Mouse (Mus musculus) limb, embryonic 15.5 days (tissue): ENCODE results near the gene Wdr66. TPM values are rescaled to one million over a fixed set of nuclear protein-coding genes. Genes with fewer than 3 reads are reported as not detected.
A peak's percentile ranks its signal among the peaks of the same experiment; 100 is the strongest.

ENCODE experiments used
- ATAC-seq: fragments of 200-750 bp; cut with Nextera tagmentation; 2 replicates; pipeline ENCODE4 v1.8.0; 2017; ENCODE audit warnings: low read depth, moderate TSS enrichment; ENCODE audit not compliant: insufficient number of reproducible peaks, low FRiP score, low TSS enrichment
- H3K27ac ChIP-seq: fragments of 300-500 bp; sonication (generic); 2 replicates; pipeline ENCODE4 v1.5.1; 2015; ENCODE audit warnings: moderate library complexity, mild to moderate bottlenecking, inconsistent platforms
- H3K27me3 ChIP-seq: fragments of 300-500 bp; sonication (generic); 2 replicates; pipeline ENCODE4 v1.6.1; 2015; ENCODE audit warnings: inconsistent platforms
- H3K36me3 ChIP-seq: fragments of 300-500 bp; sonication (generic); 2 replicates; pipeline ENCODE4 v1.6.1; 2015; ENCODE audit warnings: inconsistent platforms
- H3K4me1 ChIP-seq: fragments of 300-500 bp; sonication (generic); 2 replicates; pipeline ENCODE4 v1.6.1; 2015; ENCODE audit warnings: inconsistent platforms
- H3K4me2 ChIP-seq: fragments of 300-500 bp; sonication (generic); 2 replicates; pipeline ENCODE4 v1.6.1; 2015; ENCODE audit warnings: mild to moderate bottlenecking, inconsistent platforms
- H3K4me3 ChIP-seq: fragments of 300-500 bp; sonication (generic); 2 replicates; pipeline ENCODE4 v1.5.1; 2015; ENCODE audit warnings: mild to moderate bottlenecking, inconsistent platforms
- H3K9ac ChIP-seq: fragments of 300-500 bp; sonication (generic); 2 replicates; pipeline ENCODE4 v1.6.1; 2015; ENCODE audit warnings: inconsistent platforms
- H3K9me3 ChIP-seq: fragments of 300-500 bp; sonication (generic); 2 replicates; pipeline ENCODE4 v1.6.1; 2016; ENCODE audit warnings: inconsistent platforms
- WGBS: fragments of 180-500 bp; shearing (Covaris S2); methylation state at CpG from one replicate; pipeline ENCODE4 v1.1.7; 2015; 5-methylcytosine and 5-hydroxymethylcytosine counted together
- polyA plus RNA-seq: library from polyadenylated mRNA; unstranded; fragments of >200 nt; fragmentation: Nextera tagmentation; extraction: Ambion mirVana; gene quantifications from 2 replicates; pipeline ENCODE4 v1.2.1, GENCODE M21; 2015

Wdr66 gene
- polyA plus RNA-seq, 1 experiment from 2014 or later, result 0.23 TPM

- 88% methylated on average over 9 of the region's 9 CpGs for WGBS
- no peak overlapping the region for H3K4me3 ChIP-seq
- no peak overlapping the region for H3K27ac ChIP-seq
- peaks cover 48% of the 10 kb centered on the region for H3K36me3 ChIP-seq
- no peaks in the 10 kb centered on the region for H3K27me3 ChIP-seq
- peaks cover 3% of the 10 kb centered on the region; the same call in 1 of the 2 replicates for H3K4me1 ChIP-seq
- no peak for ATAC-seq
- H3K9me3 ChIP-seq, result no peaks in the 10 kb centered on the region
- H3K9ac ChIP-seq, result no peak overlapping the region
- H3K4me2 ChIP-seq, result no peak overlapping the region
These were observed 15.5 kb upstream of the Wdr66 start for GRCm38 (mm10) chr5:123236426-123236825.

- H3K9me3 ChIP-seq, result no peaks in the 10 kb centered on the region
- no peak overlapping the region for H3K4me3 ChIP-seq
- no peak overlapping the region for H3K27ac ChIP-seq
- 93% methylated on average over 11 of the region's 11 CpGs for WGBS
- no peak for ATAC-seq
- H3K9ac ChIP-seq, result no peak overlapping the region
- peaks cover 74% of the 10 kb centered on the region for H3K36me3 ChIP-seq
- H3K4me1 ChIP-seq, result peaks cover 3% of the 10 kb centered on the region; the same call in 1 of the 2 replicates
- no peak overlapping the region for H3K4me2 ChIP-seq
- H3K27me3 ChIP-seq, result no peaks in the 10 kb centered on the region
These were observed 12.4 kb upstream of the Wdr66 start for GRCm38 (mm10) chr5:123239501-123239900.

- no peak for ATAC-seq
- H3K27ac ChIP-seq, result no peak overlapping the region
- H3K9ac ChIP-seq, result no peak overlapping the region
- no peaks in the 10 kb centered on the region for H3K27me3 ChIP-seq
- no peak overlapping the region for H3K4me3 ChIP-seq
- H3K9me3 ChIP-seq, result no peaks in the 10 kb centered on the region
- H3K4me1 ChIP-seq, result no peaks in the 10 kb centered on the region
- WGBS, result 25% methylated on average over 4 of the region's 4 CpGs
- H3K4me2 ChIP-seq, result no peak overlapping the region
- H3K36me3 ChIP-seq, result peaks cover 48% of the 10 kb centered on the region
These were observed 6.4 kb upstream of the Wdr66 start for GRCm38 (mm10) chr5:123245518-123245917.

GRCm38 (mm10) chr5:123251390-123251789, 512 bp upstream of the Wdr66 start:
- H3K36me3 ChIP-seq, result peaks cover 15% of the 10 kb centered on the region; the same call in 1 of the 2 replicates
- H3K27me3 ChIP-seq, result no peaks in the 10 kb centered on the region
- no peak overlapping the region for H3K9ac ChIP-seq
- ATAC-seq, result no peak
- peak overlapping the region; percentile 59; the same call in 1 of the 2 replicates for H3K4me2 ChIP-seq
- peaks cover 8% of the 10 kb centered on the region; the same call in 1 of the 2 replicates for H3K4me1 ChIP-seq
- 72% methylated on average over 8 of the region's 8 CpGs for WGBS
- no peaks in the 10 kb centered on the region for H3K9me3 ChIP-seq
- no peak overlapping the region for H3K4me3 ChIP-seq
- H3K27ac ChIP-seq, result no peak overlapping the region

GRCm38 (mm10) chr5:123256841-123257755, 5.2 kb downstream of the Wdr66 start:
- Histone ChIP-seq H3K4me2 (peak overlapping the region; percentile 40), H3K27me3 (no peaks in the 10 kb centered on the region), H3K9me3 (no peaks in the 10 kb centered on the region), H3K4me3 (peak overlapping the region; percentile 25), H3K9ac (no peak overlapping the region), H3K4me1 (peaks cover 9% of the 10 kb centered on the region), H3K27ac (peak overlapping the region; percentile 74), H3K36me3 (no peaks in the 10 kb centered on the region)
- no peak for ATAC-seq
- 16% methylated on average over 23 of the region's 23 CpGs for WGBS

- ATAC-seq, result no peak
These were observed 7.1 kb downstream of the Wdr66 start for GRCm38 (mm10) chr5:123258990-123259389.

GRCm38 (mm10) chr5:123260698-123261097, 8.8 kb downstream of the Wdr66 start:
- no peak overlapping the region for H3K4me2 ChIP-seq
- H3K9ac ChIP-seq, result no peak overlapping the region
- H3K27ac ChIP-seq, result no peak overlapping the region
- no peaks in the 10 kb centered on the region for H3K9me3 ChIP-seq
- ATAC-seq, result no peak
- no peaks in the 10 kb centered on the region for H3K36me3 ChIP-seq
- H3K4me1 ChIP-seq, result peaks cover 8% of the 10 kb centered on the region
- no peaks in the 10 kb centered on the region for H3K27me3 ChIP-seq
- WGBS, result 74% methylated on average over 8 of the region's 8 CpGs
- no peak overlapping the region for H3K4me3 ChIP-seq

More at GRCm38 (mm10) chr5:123258990-123259389, 7.1 kb downstream of the Wdr66 start:
- no peak overlapping the region for H3K27ac ChIP-seq
- H3K9ac ChIP-seq, result no peak overlapping the region
- no peak overlapping the region for H3K4me2 ChIP-seq
- H3K4me3 ChIP-seq, result no peak overlapping the region
- H3K36me3 ChIP-seq, result no peaks in the 10 kb centered on the region
- H3K9me3 ChIP-seq, result no peaks in the 10 kb centered on the region
- H3K27me3 ChIP-seq, result no peaks in the 10 kb centered on the region
- peaks cover 8% of the 10 kb centered on the region for H3K4me1 ChIP-seq
- 49% methylated on average over 5 of the region's 5 CpGs for WGBS

GRCm38 (mm10) chr5:123266909-123267308, 15.0 kb downstream of the Wdr66 start:
- Histone ChIP-seq H3K4me2 (no peak overlapping the region), H3K27me3 (no peaks in the 10 kb centered on the region), H3K4me1 (peaks cover 5% of the 10 kb centered on the region; the same call in 1 of the 2 replicates), H3K9me3 (no peaks in the 10 kb centered on the region), H3K9ac (no peak overlapping the region), H3K27ac (no peak overlapping the region), H3K4me3 (no peak overlapping the region), H3K36me3 (no peaks in the 10 kb centered on the region)
- 77% methylated on average over 3 of the region's 3 CpGs for WGBS
- ATAC-seq, result no peak

- no peak overlapping the region for H3K4me3 ChIP-seq
- H3K27ac ChIP-seq, result no peak overlapping the region; the same call in 1 of the 2 replicates
- no peak overlapping the region for H3K9ac ChIP-seq
- H3K4me2 ChIP-seq, result no peak overlapping the region
- no peaks in the 10 kb centered on the region for H3K27me3 ChIP-seq
- no peaks in the 10 kb centered on the region for H3K36me3 ChIP-seq
- 49% methylated on average over 28 of the region's 28 CpGs for WGBS
- H3K9me3 ChIP-seq, result no peaks in the 10 kb centered on the region
- ATAC-seq, result no peak
- H3K4me1 ChIP-seq, result peaks cover 5% of the 10 kb centered on the region; the same call in 1 of the 2 replicates
These were observed 16.9 kb downstream of the Wdr66 start for GRCm38 (mm10) chr5:123268477-123269474.

- WGBS, result 66% methylated on average over 11 of the region's 11 CpGs
- ATAC-seq, result no peak
- Histone ChIP-seq H3K9me3 (no peaks in the 10 kb centered on the region), H3K27me3 (no peaks in the 10 kb centered on the region), H3K4me1 (peaks cover 5% of the 10 kb centered on the region; the same call in 1 of the 2 replicates), H3K4me2 (no peak overlapping the region), H3K36me3 (no peaks in the 10 kb centered on the region), H3K4me3 (no peak overlapping the region), H3K27ac (no peak overlapping the region), H3K9ac (no peak overlapping the region)
These were observed 19.0 kb downstream of the Wdr66 start for GRCm38 (mm10) chr5:123270917-123271316.

GRCm38 (mm10) chr5:123272927-123273326, 21.0 kb downstream of the Wdr66 start:
- Histone ChIP-seq H3K27ac (no peak overlapping the region), H3K4me3 (no peak overlapping the region), H3K4me2 (no peak overlapping the region), H3K27me3 (no peaks in the 10 kb centered on the region), H3K36me3 (no peaks in the 10 kb centered on the region), H3K4me1 (peaks cover 12% of the 10 kb centered on the region; the same call in 1 of the 2 replicates), H3K9me3 (no peaks in the 10 kb centered on the region), H3K9ac (no peak overlapping the region)
- ATAC-seq, result no peak
- WGBS, result 67% methylated on average over 5 of the region's 5 CpGs
